28 mouse cellular contexts compared by ENCODE assay signal in the genomic region with DNA sequence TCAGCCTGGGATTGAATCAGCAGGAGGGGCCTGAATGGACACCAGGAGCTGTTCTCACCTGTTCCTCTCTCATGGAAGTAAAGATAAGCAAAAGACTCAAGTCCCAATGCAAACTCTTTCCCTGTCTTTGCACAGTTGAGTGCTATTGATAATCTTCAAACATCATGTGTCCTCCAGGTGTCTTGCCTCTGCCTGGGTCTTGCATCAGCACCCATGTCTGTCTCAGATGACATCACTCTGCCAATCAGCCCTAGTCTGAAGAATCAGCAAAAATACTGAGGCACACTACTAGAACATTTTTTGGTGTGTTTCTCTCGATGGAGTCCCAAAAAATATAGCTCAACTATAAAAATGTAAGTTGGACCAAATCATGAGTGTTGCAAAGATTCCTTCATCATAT. TPM values are rescaled to one million over a fixed set of nuclear protein-coding genes. Genes with fewer than 3 reads are reported as not detected.
DNase-seq lines count a peak whose midpoint lies in the region; ATAC-seq and TF ChIP-seq lines count a peak whose summit lies in the region.
"Had no signal": no experiment of that assay in that cellular context is flagged by ENCODE, and none has a peak within 500 bp of the region (broad histone marks: within the 10 kb centered on the region; RNA-seq: fewer than 3 reads in every experiment).

No protein-coding gene starts in this region.

- no peak for TF ChIP-seq RAD21 in CH12.LX (IDR thresholded peaks at IDR 0.05; ENCODE audit: low read depth, low read length)
- no peak for TF ChIP-seq RAD21 in MEL (IDR thresholded peaks at IDR 0.05; ENCODE audit: low read depth, low read length)

- TF ChIP-seq CTCF in heart, adult 2 months (IDR thresholded peaks at IDR 0.05): no peak
- no peak for TF ChIP-seq CTCF in intestine, postnatal 0 days (IDR thresholded peaks at IDR 0.05; ENCODE audit: low read depth)
- TF ChIP-seq CTCF in CH12.LX (conservative IDR thresholded peaks at IDR 0.05 in 1 of 2, IDR thresholded peaks at IDR 0.05 in 1 of 2; ENCODE audit: low read depth in 2 of 2, low read length in 2 of 2): no peak
- TF ChIP-seq CTCF in MEL (IDR thresholded peaks at IDR 0.05 in 2 of 3, conservative IDR thresholded peaks at IDR 0.05 in 1 of 3; ENCODE audit: control insufficient read depth in 1 of 3, insufficient read depth in 1 of 3, low read depth in 2 of 3, low read length in 3 of 3, poor library complexity in 1 of 3, severe bottlenecking in 1 of 3): no peak

- no peaks in the 10 kb centered on the region for H3K9me3 ChIP-seq in intestine, postnatal 0 days (ENCODE audit: control insufficient read depth)
- H3K9me3 ChIP-seq in intestine, embryonic 15.5 days: no peaks in the 10 kb centered on the region
- H3K9me3 ChIP-seq in CH12.LX (replicated peaks; ENCODE audit: low read length) (no peaks in the 10 kb centered on the region), MEL (replicated peaks; ENCODE audit: insufficient read depth, low read length) (no peaks in the 10 kb centered on the region)
- no peaks in the 10 kb centered on the region for H3K9me3 ChIP-seq in midbrain, embryonic 13.5 days
- H3K9me3 ChIP-seq: G1E had no signal

- no peak overlapping the region for H3K27ac ChIP-seq in heart, adult 2 months
- no peak overlapping the region for H3K27ac ChIP-seq in intestine, postnatal 0 days (ENCODE audit: low read depth, low read length)
- H3K27ac ChIP-seq in intestine, embryonic 15.5 days: no peak overlapping the region
- H3K27ac ChIP-seq in CH12.LX (ENCODE audit: insufficient read depth, low read depth) (no peak overlapping the region), MEL (ENCODE audit: control insufficient read depth, low read depth, low read length) (no peak overlapping the region)
- no peak overlapping the region for H3K27ac ChIP-seq in midbrain, embryonic 13.5 days

- in situ Hi-C loops in CH12.LX (cut with MboI; ENCODE audit: low pct_ligation_motif_present, low pct_unique_long_range_greater_than_20kb, low sequenced_read_pairs): no loop called here

- peak; percentile 53; the same call in 1 of the 2 replicates for ATAC-seq in intestine, postnatal 0 days
- ATAC-seq in intestine, embryonic 15.5 days: no peak
- no peak for ATAC-seq in midbrain, embryonic 13.5 days
- ATAC-seq: activated CD4-positive, CD25-positive, alpha-beta regulatory T cell, adult 4 months; CD4-positive, CD25-positive, alpha-beta regulatory T cell, adult 4 months; Patski had no signal

- H3K36me3 ChIP-seq in heart, adult 2 months (ENCODE audit: control insufficient read depth, insufficient read depth, low read length): no peaks in the 10 kb centered on the region
- H3K36me3 ChIP-seq in intestine, postnatal 0 days (ENCODE audit: control insufficient read depth, insufficient read depth): no peaks in the 10 kb centered on the region
- H3K36me3 ChIP-seq in intestine, embryonic 15.5 days: no peaks in the 10 kb centered on the region
- H3K36me3 ChIP-seq in CH12.LX (replicated peaks in 1 of 2; ENCODE audit: control insufficient read depth in 1 of 2, insufficient read depth in 1 of 2, low read length in 1 of 2) (no peaks in the 10 kb centered on the region), MEL (ENCODE audit: control insufficient read depth in 1 of 2, insufficient read depth in 2 of 2, low read length in 2 of 2) (no peaks in the 10 kb centered on the region)
- no peaks in the 10 kb centered on the region for H3K36me3 ChIP-seq in midbrain, embryonic 13.5 days
- H3K36me3 ChIP-seq: G1E had no signal

- peak; percentile 24 for DNase-seq in heart, adult 11 months
- DNase-seq in heart, adult 2 months: no peak
- peak; percentile 42 for DNase-seq in CH12.LX (ENCODE audit: extremely low read depth)
- peak; percentile 1 for DNase-seq in MEL (ENCODE audit: low read depth, low spot score)
- DNase-seq in frontal cortex, postnatal 25 days (ENCODE audit: low spot score in 2 of 2): no peak
- DNase-seq: adrenal gland, adult 2 months; adrenal gland, adult 8-10 months; adrenal gland, postnatal 10 days; adrenal gland, postnatal 14 days; adrenal gland, postnatal 25 days; adrenal gland, postnatal 36 days; B cell, adult 2 months; cerebellum, adult 11 months; cerebellum, adult 11-12 months; cerebellum, adult 18-20 months; cerebellum, adult 2 months had no signal

- no peak for TF ChIP-seq EP300 in heart, adult 2 months (IDR thresholded peaks at IDR 0.05; ENCODE audit: insufficient read depth, low read depth, low read length)
- TF ChIP-seq EP300 in CH12.LX (IDR thresholded peaks at IDR 0.05; ENCODE audit: low read length) (no peak), MEL (IDR thresholded peaks at IDR 0.05; ENCODE audit: low read depth in 1 of 2, low read length in 2 of 2) (no peak)

- H3K79me2 ChIP-seq in heart, adult 2 months (replicated peaks; ENCODE audit: control insufficient read depth, insufficient read depth, low read length): no peaks in the 10 kb centered on the region
- H3K79me2 ChIP-seq in CH12.LX (replicated peaks; ENCODE audit: control insufficient read depth, extremely low read depth, insufficient read depth, poor library complexity, severe bottlenecking) (no peaks in the 10 kb centered on the region), MEL (ENCODE audit: control insufficient read depth, insufficient read depth, low read length, poor library complexity) (no peaks in the 10 kb centered on the region)

- intact Hi-C loops in heart, adult 2 months (cut with DNase I): no loop called here

- WGBS in heart, adult 2 months: 41% methylated on average over 1 of the region's 1 CpGs
- WGBS in intestine, postnatal 0 days: 74% methylated on average over 1 of the region's 1 CpGs
- WGBS in intestine, embryonic 15.5 days: 68% methylated on average over 1 of the region's 1 CpGs
- WGBS in midbrain, embryonic 13.5 days: 73% methylated on average over 1 of the region's 1 CpGs

- H3K4me1 ChIP-seq in heart, adult 2 months (ENCODE audit: control insufficient read depth, insufficient read depth, low read length): no peaks in the 10 kb centered on the region
- H3K4me1 ChIP-seq in intestine, postnatal 0 days (replicated peaks; ENCODE audit: control insufficient read depth, insufficient read depth, low read length): no peaks in the 10 kb centered on the region
- H3K4me1 ChIP-seq in intestine, embryonic 15.5 days (replicated peaks): no peaks in the 10 kb centered on the region
- H3K4me1 ChIP-seq in CH12.LX (ENCODE audit: control insufficient read depth in 1 of 2, insufficient read depth in 2 of 2) (peaks cover 4 to 9% of the 10 kb centered on the region in 2 experiments), MEL (ENCODE audit: control insufficient read depth in 1 of 2, insufficient read depth in 2 of 2, low read length in 2 of 2) (no peaks in the 10 kb centered on the region)
- no peaks in the 10 kb centered on the region for H3K4me1 ChIP-seq in midbrain, embryonic 13.5 days (replicated peaks)

- no peak for TF ChIP-seq POLR2A in heart, adult 2 months (IDR thresholded peaks at IDR 0.05; ENCODE audit: insufficient read depth, low read depth, low read length)
- no peak for TF ChIP-seq POLR2A in CH12.LX (IDR thresholded peaks at IDR 0.05; ENCODE audit: low read depth, low read length)
- no peak for TF ChIP-seq POLR2A in MEL (IDR thresholded peaks at IDR 0.05; ENCODE audit: control insufficient read depth in 1 of 2, insufficient read depth in 1 of 2, low read depth in 1 of 2, low read length in 2 of 2, poor library complexity in 1 of 2)

- dilution Hi-C loops in CH12.LX (cut with MboI; ENCODE audit: extremely low pct_ligation_motif_present, extremely low pct_unique_long_range_greater_than_20kb, low sequenced_read_pairs): no loop called here

- H3K9ac ChIP-seq in heart, adult 2 months (ENCODE audit: low read depth, low read length): no peak overlapping the region
- no peak overlapping the region for H3K9ac ChIP-seq in intestine, postnatal 0 days (ENCODE audit: low read depth, low read length)
- H3K9ac ChIP-seq in intestine, embryonic 15.5 days: no peak overlapping the region
- H3K9ac ChIP-seq in CH12.LX (ENCODE audit: insufficient read depth, low read depth) (no peak overlapping the region), MEL (ENCODE audit: control insufficient read depth, low read depth, low read length, poor library complexity, severe bottlenecking) (no peak overlapping the region)
- no peak overlapping the region for H3K9ac ChIP-seq in midbrain, embryonic 13.5 days (replicated peaks)

- no peaks in the 10 kb centered on the region for H3K27me3 ChIP-seq in heart, adult 2 months (ENCODE audit: control insufficient read depth, insufficient read depth, low read length)
- H3K27me3 ChIP-seq in intestine, postnatal 0 days (replicated peaks; ENCODE audit: control insufficient read depth, insufficient read depth, low read length): no peaks in the 10 kb centered on the region
- H3K27me3 ChIP-seq in intestine, embryonic 15.5 days (replicated peaks): no peaks in the 10 kb centered on the region
- H3K27me3 ChIP-seq in CH12.LX (replicated peaks) (peaks cover 3% of the 10 kb centered on the region), MEL (ENCODE audit: control insufficient read depth in 1 of 2, insufficient read depth in 2 of 2, low read length in 2 of 2) (peaks cover 4 to 9% of the 10 kb centered on the region in 2 experiments)
- no peaks in the 10 kb centered on the region for H3K27me3 ChIP-seq in midbrain, embryonic 13.5 days
- H3K27me3 ChIP-seq: Patski had no signal

- H3K4me2 ChIP-seq in intestine, postnatal 0 days (replicated peaks; ENCODE audit: low read depth): no peak overlapping the region
- H3K4me2 ChIP-seq in intestine, embryonic 15.5 days (replicated peaks): no peak overlapping the region
- H3K4me2 ChIP-seq in CH12.LX (ENCODE audit: insufficient read depth, low read depth, poor library complexity, severe bottlenecking): no peak overlapping the region
- H3K4me2 ChIP-seq in midbrain, embryonic 13.5 days (replicated peaks): no peak overlapping the region

- no peak overlapping the region for H3K4me3 ChIP-seq in heart, adult 2 months
- H3K4me3 ChIP-seq in intestine, postnatal 0 days (ENCODE audit: low read depth, low read length): no peak overlapping the region
- H3K4me3 ChIP-seq in intestine, embryonic 15.5 days (replicated peaks): no peak overlapping the region
- H3K4me3 ChIP-seq in CH12.LX (replicated peaks in 1 of 3; ENCODE audit: low read depth in 2 of 3, low read length in 2 of 3, poor library complexity in 1 of 3) (no peak overlapping the region), MEL (ENCODE audit: control insufficient read depth in 1 of 2, insufficient read depth in 1 of 2, low read depth in 2 of 2, low read length in 2 of 2) (no peak overlapping the region)
- no peak overlapping the region for H3K4me3 ChIP-seq in midbrain, embryonic 13.5 days (replicated peaks)

RNA-seq across cellular contexts. Expression of a gene that starts 11.8 kb away (rescaled TPM):
- total RNA-seq in heart, adult 2 months (2021): 1 to 10 TPM; 4.3 to 4.5 TPM
- 7.1 and 9.0 TPM in 2 replicates for polyA plus RNA-seq in heart, adult 2 months (2012; rRNA removed)
- 5.6 and 7.5 TPM in 2 replicates for polyA plus RNA-seq in intestine, postnatal 0 days (2015; fragmentation: Nextera tagmentation; extraction: Ambion mirVana)
- 1.9 and 2.2 TPM in 2 replicates for polyA plus RNA-seq in intestine, embryonic 15.5 days (2015; fragmentation: Nextera tagmentation; extraction: Ambion mirVana)
- total RNA-seq in CH12.LX (2012; rRNA removed) (not detected in 2 replicates), CH12.LX (2014; rRNA removed) (not detected in 2 replicates), MEL (2012; rRNA removed) (not detected in 2 replicates)
- polyA plus RNA-seq in CH12.LX (2012; ENCODE audit: insufficient read length, low read depth) (not detected in 2 replicates), MEL (2012; ENCODE audit: insufficient read depth in 1 of 2, insufficient read length in 2 of 2, low read depth in 1 of 2, low replicate concordance in 2 of 2, missing spikeins in 1 of 2) (not detected)
- 0.44 TPM in 1 of 2 replicates, not detected in the other for polyA plus RNA-seq in midbrain, embryonic 13.5 days (2015; fragmentation: Nextera tagmentation; extraction: Ambion mirVana)
- total RNA-seq: ES-E14, G1E had no signal
- polyA plus RNA-seq: activated CD4-positive, CD25-positive, alpha-beta regulatory T cell, adult 4 months; brain, embryonic 14.5 days; C2C12; CD4-positive, CD25-positive, alpha-beta regulatory T cell, adult 4 months; G1E; Patski had no signal

RNA-seq across cellular contexts. Expression of a gene that starts 16.8 kb away (rescaled TPM):
- total RNA-seq in heart, adult 2 months (2021): not detected
- polyA plus RNA-seq in heart, adult 2 months (2012; rRNA removed): not detected in 2 replicates
- 1.1 and 3.2 TPM in 2 replicates for polyA plus RNA-seq in intestine, postnatal 0 days (2015; fragmentation: Nextera tagmentation; extraction: Ambion mirVana)
- 0.50 TPM in 1 of 2 replicates, not detected in the other for polyA plus RNA-seq in intestine, embryonic 15.5 days (2015; fragmentation: Nextera tagmentation; extraction: Ambion mirVana)
- total RNA-seq in CH12.LX (2012; rRNA removed) (not detected in 2 replicates), CH12.LX (2014; rRNA removed) (not detected in 2 replicates), MEL (2012; rRNA removed) (not detected in 2 replicates)
- polyA plus RNA-seq in CH12.LX (2012; ENCODE audit: insufficient read length, low read depth) (not detected in 2 replicates), MEL (2012; ENCODE audit: insufficient read depth in 1 of 2, insufficient read length in 2 of 2, low read depth in 1 of 2, low replicate concordance in 2 of 2, missing spikeins in 1 of 2) (not detected)
- not detected in 2 replicates for polyA plus RNA-seq in midbrain, embryonic 13.5 days (2015; fragmentation: Nextera tagmentation; extraction: Ambion mirVana)
- total RNA-seq: adrenal gland, adult 18-20 months; adrenal gland, adult 2 months; adrenal gland, adult 8-10 months; adrenal gland, postnatal 10 days; adrenal gland, postnatal 14 days; adrenal gland, postnatal 25 days; adrenal gland, postnatal 36 days; adrenal gland, postnatal 4 days; ES-E14; G1E had no signal
- polyA plus RNA-seq: activated CD4-positive, CD25-positive, alpha-beta regulatory T cell, adult 4 months; adrenal gland, adult 2 months; brain, embryonic 14.5 days; C2C12; CD4-positive, CD25-positive, alpha-beta regulatory T cell, adult 4 months; G1E; Patski had no signal

RNA-seq across cellular contexts. Expression of a gene that starts 29.6 kb away (rescaled TPM):
- total RNA-seq in heart, adult 2 months (2021): not detected
- polyA plus RNA-seq in heart, adult 2 months (2012; rRNA removed): 0.61 and 1.00 TPM in 2 replicates
- polyA plus RNA-seq in intestine, postnatal 0 days (2015; fragmentation: Nextera tagmentation; extraction: Ambion mirVana): 0.56 and 0.64 TPM in 2 replicates
- polyA plus RNA-seq in intestine, embryonic 15.5 days (2015; fragmentation: Nextera tagmentation; extraction: Ambion mirVana): 0.35 and 0.38 TPM in 2 replicates
- total RNA-seq in CH12.LX (2012; rRNA removed) (6.9 and 7.2 TPM in 2 replicates), CH12.LX (2014; rRNA removed) (7.6 and 12.7 TPM in 2 replicates), MEL (2012; rRNA removed) (not detected in 2 replicates)
- polyA plus RNA-seq in CH12.LX (2012; ENCODE audit: insufficient read length, low read depth) (24.2 and 26.1 TPM in 2 replicates), MEL (2012; ENCODE audit: insufficient read depth in 1 of 2, insufficient read length in 2 of 2, low read depth in 1 of 2, low replicate concordance in 2 of 2, missing spikeins in 1 of 2) (not detected)
- polyA plus RNA-seq in midbrain, embryonic 13.5 days (2015; fragmentation: Nextera tagmentation; extraction: Ambion mirVana): 0.32 TPM in 1 of 2 replicates, not detected in the other
- total RNA-seq: adrenal gland, adult 18-20 months; adrenal gland, postnatal 10 days; adrenal gland, postnatal 14 days; adrenal gland, postnatal 25 days; ES-E14 had no signal
- polyA plus RNA-seq: C2C12, G1E, Patski had no signal

RNA-seq across cellular contexts. Expression of a gene that starts 42.9 kb away (rescaled TPM):
- not detected for total RNA-seq in heart, adult 2 months (2021)
- polyA plus RNA-seq in heart, adult 2 months (2012; rRNA removed): 0.59 and 0.92 TPM in 2 replicates
- polyA plus RNA-seq in intestine, postnatal 0 days (2015; fragmentation: Nextera tagmentation; extraction: Ambion mirVana): 1.2 and 1.3 TPM in 2 replicates
- 0.58 and 0.68 TPM in 2 replicates for polyA plus RNA-seq in intestine, embryonic 15.5 days (2015; fragmentation: Nextera tagmentation; extraction: Ambion mirVana)
- total RNA-seq in CH12.LX (2012; rRNA removed) (3.2 and 5.0 TPM in 2 replicates), CH12.LX (2014; rRNA removed) (6.7 and 10.6 TPM in 2 replicates), MEL (2012; rRNA removed) (not detected in 2 replicates)
- polyA plus RNA-seq in CH12.LX (2012; ENCODE audit: insufficient read length, low read depth) (15.6 and 18.4 TPM in 2 replicates), MEL (2012; ENCODE audit: insufficient read depth in 1 of 2, insufficient read length in 2 of 2, low read depth in 1 of 2, low replicate concordance in 2 of 2, missing spikeins in 1 of 2) (not detected)
- 0.64 and 0.65 TPM in 2 replicates for polyA plus RNA-seq in midbrain, embryonic 13.5 days (2015; fragmentation: Nextera tagmentation; extraction: Ambion mirVana)
- total RNA-seq: adrenal gland, postnatal 14 days; adrenal gland, postnatal 36 days had no signal
- polyA plus RNA-seq: C2C12; CD4-positive, CD25-positive, alpha-beta regulatory T cell, adult 4 months; G1E; Patski had no signal

RNA-seq across cellular contexts. Expression of a gene that starts 46.6 kb away (rescaled TPM):
- total RNA-seq in heart, adult 2 months (2021): not detected
- polyA plus RNA-seq in heart, adult 2 months (2012; rRNA removed): not detected in 2 replicates
- polyA plus RNA-seq in intestine, postnatal 0 days (2015; fragmentation: Nextera tagmentation; extraction: Ambion mirVana): not detected in 2 replicates
- polyA plus RNA-seq in intestine, embryonic 15.5 days (2015; fragmentation: Nextera tagmentation; extraction: Ambion mirVana): not detected in 2 replicates
- not detected in 2 replicates for total RNA-seq in CH12.LX (2012; rRNA removed)
- not detected in 2 replicates for total RNA-seq in CH12.LX (2014; rRNA removed)
- not detected in 2 replicates for polyA plus RNA-seq in CH12.LX (2012; ENCODE audit: insufficient read length, low read depth)
- not detected in 2 replicates for total RNA-seq in MEL (2012; rRNA removed)
- polyA plus RNA-seq in MEL (2012; ENCODE audit: insufficient read depth in 1 of 2, insufficient read length in 2 of 2, low read depth in 1 of 2, low replicate concordance in 2 of 2, missing spikeins in 1 of 2): under 1 TPM in 1 of 2 experiments, not detected in 1; 0.26 TPM
- not detected in 2 replicates for polyA plus RNA-seq in midbrain, embryonic 13.5 days (2015; fragmentation: Nextera tagmentation; extraction: Ambion mirVana)
- total RNA-seq: adrenal gland, adult 18-20 months; adrenal gland, adult 2 months; adrenal gland, adult 8-10 months; adrenal gland, postnatal 10 days; adrenal gland, postnatal 14 days; adrenal gland, postnatal 25 days; adrenal gland, postnatal 36 days; adrenal gland, postnatal 4 days; ES-E14; G1E had no signal
- polyA plus RNA-seq: adrenal gland, adult 2 months; brain, embryonic 14.5 days; C2C12; CD4-positive, CD25-positive, alpha-beta regulatory T cell, adult 4 months; cerebellum, adult 2 months; G1E; Patski had no signal

Comparison
In these comparisons a context has a peak if more than half of its experiments do, and no peak if none do; other contexts are left out.
1. DNase-seq: peak in heart, adult 11 months (single experiment), CH12.LX (single experiment) and MEL (single experiment); none in heart, adult 2 months (0 of 2) and frontal cortex, postnatal 25 days (0 of 2).
2. RNA of a gene that starts 29.6 kb away (polyA plus RNA-seq): 24.2 to 26.1 TPM in CH12.LX; 0.61 to 1.00 TPM in heart, adult 2 months, 0.56 to 0.64 TPM in intestine, postnatal 0 days, 0.35 to 0.38 TPM in intestine, embryonic 15.5 days, 0.32 TPM in midbrain, embryonic 13.5 days and not detected in MEL; every median in the first group is over 10 times any median in the second.